Mouse (Mus musculus): ENCODE measurements around the gene Tcf7. TPM values are rescaled to one million over a fixed set of nuclear protein-coding genes. Genes with fewer than 3 reads are reported as not detected.

Gene Tcf7
- polyA plus RNA-seq, 1 experiment from 2014 or later: 2.3 TPM

DNA sequence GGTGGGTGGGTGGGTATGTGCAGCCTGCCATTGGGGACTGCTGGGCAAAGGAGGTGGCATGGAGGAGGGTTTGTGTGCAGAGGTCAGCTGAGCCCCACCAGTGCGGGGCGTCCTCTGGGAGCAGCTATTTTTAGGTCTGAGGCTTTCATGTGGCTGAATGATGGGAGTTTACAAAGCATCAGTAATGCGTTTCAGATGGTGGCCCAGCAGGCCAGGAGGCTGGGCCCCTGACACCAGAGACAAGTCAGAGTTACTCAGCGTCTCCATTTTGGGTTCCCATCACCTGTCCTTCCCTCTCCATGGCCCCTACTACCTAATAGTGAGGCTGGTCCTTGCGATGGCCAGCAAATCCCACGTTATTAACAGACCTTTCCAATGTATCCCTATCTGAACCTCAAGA lies 10.2 kb downstream of the Tcf7 start:
- Histone ChIP-seq H3K4me1 (no peaks in the 10 kb centered on the region), H3K27me3 (no peaks in the 10 kb centered on the region), H3K4me3 (no peak overlapping the region), H3K4me2 (no peak overlapping the region), H3K27ac (no peak overlapping the region), H3K9me3 (replicated peaks) (no peaks in the 10 kb centered on the region), H3K9ac (no peak overlapping the region), H3K36me3 (ENCODE audit: poor library complexity, severe bottlenecking) (no peaks in the 10 kb centered on the region)
- ATAC-seq: no peak
- WGBS: 72% methylated on average over 6 of the region's 6 CpGs

- ATAC-seq: no peak
- Histone ChIP-seq H3K27ac (no peak overlapping the region), H3K9ac (no peak overlapping the region), H3K27me3 (no peaks in the 10 kb centered on the region), H3K36me3 (ENCODE audit: poor library complexity, severe bottlenecking) (no peaks in the 10 kb centered on the region), H3K9me3 (replicated peaks) (no peaks in the 10 kb centered on the region), H3K4me1 (no peaks in the 10 kb centered on the region), H3K4me2 (no peak overlapping the region), H3K4me3 (no peak overlapping the region)
- 81% methylated on average over 8 of the region's 8 CpGs for WGBS
These were observed 10.9 kb downstream of the Tcf7 start for GRCm38 (mm10) chr11:52271765-52272495.

- H3K27me3 ChIP-seq: no peaks in the 10 kb centered on the region
- H3K4me2 ChIP-seq: no peak overlapping the region
- H3K9ac ChIP-seq: no peak overlapping the region
- no peak overlapping the region for H3K27ac ChIP-seq
- no peak overlapping the region for H3K4me3 ChIP-seq
- ATAC-seq: no peak
- H3K4me1 ChIP-seq: 0 out of 2 replicates have a peak, but pooled peaks cover 7% of the 10 kb centered on the region
- no peaks in the 10 kb centered on the region for H3K9me3 ChIP-seq (replicated peaks)
- WGBS: 78% methylated on average over 6 of the region's 6 CpGs
- H3K36me3 ChIP-seq (ENCODE audit: poor library complexity, severe bottlenecking): no peaks in the 10 kb centered on the region
These were observed 13.0 kb downstream of the Tcf7 start for GRCm38 (mm10) chr11:52269841-52270240.

- H3K27ac ChIP-seq: no peak overlapping the region
- 0 out of 2 replicates have a peak, but pooled peaks cover 7% of the 10 kb centered on the region for H3K4me1 ChIP-seq
- H3K27me3 ChIP-seq: no peaks in the 10 kb centered on the region
- H3K36me3 ChIP-seq (ENCODE audit: poor library complexity, severe bottlenecking): no peaks in the 10 kb centered on the region
- no peak overlapping the region for H3K9ac ChIP-seq
- no peaks in the 10 kb centered on the region for H3K9me3 ChIP-seq (replicated peaks)
- ATAC-seq: no peak
- 64% methylated on average over 7 of the region's 7 CpGs for WGBS
- H3K4me2 ChIP-seq: no peak overlapping the region
- no peak overlapping the region for H3K4me3 ChIP-seq
These were observed 14.5 kb downstream of the Tcf7 start for GRCm38 (mm10) chr11:52268104-52268835.

DNA sequence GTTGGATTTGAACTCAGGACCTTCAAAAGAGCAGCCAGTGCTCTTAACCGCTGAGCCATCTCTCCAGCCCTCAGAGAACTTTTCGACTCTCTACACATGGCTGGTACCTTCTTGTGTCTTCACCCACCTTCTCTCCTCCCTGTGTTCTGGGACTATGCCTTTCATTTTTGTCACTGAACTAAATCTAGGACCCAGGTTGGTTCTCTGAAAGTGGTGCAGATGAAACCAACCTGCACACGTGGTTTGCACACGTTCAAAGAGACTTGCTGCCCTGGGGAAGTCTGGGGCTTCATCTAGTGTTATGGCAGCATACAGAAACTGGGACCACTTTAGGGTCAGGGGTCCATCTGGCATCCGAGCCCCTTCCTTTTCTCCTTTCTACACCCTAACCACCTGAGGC lies 15.5 kb downstream of the Tcf7 start:
- no peak for ATAC-seq
- Histone ChIP-seq H3K27me3 (no peaks in the 10 kb centered on the region), H3K9me3 (replicated peaks) (no peaks in the 10 kb centered on the region), H3K4me1 (0 out of 2 replicates have a peak, but pooled peaks cover 7% of the 10 kb centered on the region), H3K27ac (no peak overlapping the region), H3K9ac (no peak overlapping the region), H3K36me3 (ENCODE audit: poor library complexity, severe bottlenecking) (no peaks in the 10 kb centered on the region), H3K4me2 (no peak overlapping the region), H3K4me3 (no peak overlapping the region)
- WGBS: 84% methylated on average over 5 of the region's 5 CpGs

GRCm38 (mm10) chr11:52265616-52266307 lies 17.1 kb downstream of the Tcf7 start:
- H3K36me3 ChIP-seq (ENCODE audit: poor library complexity, severe bottlenecking): no peaks in the 10 kb centered on the region
- no peak overlapping the region for H3K4me2 ChIP-seq
- 0 out of 2 replicates have a peak overlapping the region, but pooled peaks have one; percentile 12 for H3K9ac ChIP-seq
- no peak for ATAC-seq
- 0 out of 2 replicates have a peak, but pooled peaks cover 7% of the 10 kb centered on the region for H3K4me1 ChIP-seq
- H3K9me3 ChIP-seq (replicated peaks): no peaks in the 10 kb centered on the region
- WGBS: 81% methylated on average over 12 of the region's 12 CpGs
- no peak overlapping the region for H3K27ac ChIP-seq
- no peaks in the 10 kb centered on the region for H3K27me3 ChIP-seq
- H3K4me3 ChIP-seq: no peak overlapping the region

DNA sequence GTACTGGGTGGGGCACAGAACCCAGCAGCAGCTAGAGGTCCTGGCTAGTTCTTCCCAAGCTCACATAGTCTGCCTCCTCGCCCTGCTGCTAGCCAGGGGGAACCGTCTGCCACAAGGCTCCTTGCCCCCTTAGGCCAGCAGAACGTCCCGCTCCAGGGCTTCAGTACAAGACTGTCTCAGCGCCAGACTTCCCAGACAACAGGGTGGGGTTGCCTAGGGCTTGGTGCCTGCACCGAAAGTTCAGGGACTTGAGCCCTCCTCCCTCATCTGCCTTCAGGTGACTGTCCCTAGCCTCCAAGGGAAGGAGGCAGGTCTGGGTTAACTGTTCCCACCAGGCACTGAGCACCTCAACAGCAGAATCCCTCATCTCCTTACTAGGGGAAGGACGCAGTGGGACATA lies 17.9 kb downstream of the Tcf7 start:
- Histone ChIP-seq H3K27me3 (no peaks in the 10 kb centered on the region), H3K4me3 (no peak overlapping the region), H3K36me3 (ENCODE audit: poor library complexity, severe bottlenecking) (no peaks in the 10 kb centered on the region), H3K4me1 (0 out of 2 replicates have a peak, but pooled peaks cover 7% of the 10 kb centered on the region), H3K4me2 (no peak overlapping the region), H3K9me3 (replicated peaks) (no peaks in the 10 kb centered on the region), H3K27ac (no peak overlapping the region), H3K9ac (0 out of 2 replicates have a peak overlapping the region, but pooled peaks have one; percentile 21)
- WGBS: 83% methylated on average over 7 of the region's 7 CpGs
- no peak for ATAC-seq

DNA sequence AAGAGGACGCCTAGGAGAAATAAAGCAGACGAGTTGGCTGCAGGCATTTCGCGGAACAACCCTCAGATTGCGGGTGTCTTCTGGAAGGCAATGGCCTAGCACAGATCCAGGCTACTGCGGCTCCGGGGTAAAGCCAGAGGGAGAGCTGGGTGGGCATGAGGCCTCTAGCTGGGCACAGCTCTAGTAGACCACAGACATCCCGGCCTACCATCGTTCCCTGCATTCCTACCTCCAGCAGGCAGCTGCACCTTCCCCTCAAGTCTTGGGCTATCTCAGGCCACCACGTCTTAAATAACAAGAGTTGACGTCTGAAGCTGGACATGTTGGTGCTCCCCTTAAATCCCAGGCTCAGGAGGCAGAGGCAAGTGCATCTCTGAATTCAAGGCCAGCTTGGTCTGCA lies 20.5 kb downstream of the Tcf7 start:
- 92% methylated on average over 11 of the region's 11 CpGs for WGBS
- ATAC-seq: no peak
- peaks cover 10% of the 10 kb centered on the region; the same call in 1 of the 2 replicates for H3K36me3 ChIP-seq (ENCODE audit: poor library complexity, severe bottlenecking)
- no peaks in the 10 kb centered on the region for H3K27me3 ChIP-seq
- H3K4me3 ChIP-seq: no peak overlapping the region
- H3K9ac ChIP-seq: no peak overlapping the region
- H3K4me2 ChIP-seq: no peak overlapping the region
- no peak overlapping the region for H3K27ac ChIP-seq
- H3K4me1 ChIP-seq: 0 out of 2 replicates have a peak, but pooled peaks cover 7% of the 10 kb centered on the region
- H3K9me3 ChIP-seq (replicated peaks): no peaks in the 10 kb centered on the region

GRCm38 (mm10) chr11:52261937-52262336 lies 20.9 kb downstream of the Tcf7 start:
- no peaks in the 10 kb centered on the region for H3K27me3 ChIP-seq
- H3K4me2 ChIP-seq: no peak overlapping the region
- no peak overlapping the region for H3K27ac ChIP-seq
- H3K9ac ChIP-seq: no peak overlapping the region
- 0 out of 2 replicates have a peak, but pooled peaks cover 7% of the 10 kb centered on the region for H3K4me1 ChIP-seq
- no peak overlapping the region for H3K4me3 ChIP-seq
- WGBS: 52% methylated on average over 5 of the region's 5 CpGs
- H3K36me3 ChIP-seq (ENCODE audit: poor library complexity, severe bottlenecking): peaks cover 14% of the 10 kb centered on the region; the same call in 1 of the 2 replicates
- ATAC-seq: no peak
- H3K9me3 ChIP-seq (replicated peaks): no peaks in the 10 kb centered on the region

GRCm38 (mm10) chr11:52260878-52261277 lies 21.9 kb downstream of the Tcf7 start:
- no peaks in the 10 kb centered on the region for H3K27me3 ChIP-seq
- H3K36me3 ChIP-seq (ENCODE audit: poor library complexity, severe bottlenecking): peaks cover 14% of the 10 kb centered on the region; the same call in 1 of the 2 replicates
- WGBS: 72% methylated on average over 4 of the region's 4 CpGs
- no peak overlapping the region for H3K27ac ChIP-seq
- H3K9me3 ChIP-seq (replicated peaks): no peaks in the 10 kb centered on the region
- no peak for ATAC-seq
- H3K9ac ChIP-seq: no peak overlapping the region
- H3K4me3 ChIP-seq: no peak overlapping the region
- H3K4me1 ChIP-seq: 0 out of 2 replicates have a peak, but pooled peaks cover 2% of the 10 kb centered on the region
- no peak overlapping the region for H3K4me2 ChIP-seq

DNA sequence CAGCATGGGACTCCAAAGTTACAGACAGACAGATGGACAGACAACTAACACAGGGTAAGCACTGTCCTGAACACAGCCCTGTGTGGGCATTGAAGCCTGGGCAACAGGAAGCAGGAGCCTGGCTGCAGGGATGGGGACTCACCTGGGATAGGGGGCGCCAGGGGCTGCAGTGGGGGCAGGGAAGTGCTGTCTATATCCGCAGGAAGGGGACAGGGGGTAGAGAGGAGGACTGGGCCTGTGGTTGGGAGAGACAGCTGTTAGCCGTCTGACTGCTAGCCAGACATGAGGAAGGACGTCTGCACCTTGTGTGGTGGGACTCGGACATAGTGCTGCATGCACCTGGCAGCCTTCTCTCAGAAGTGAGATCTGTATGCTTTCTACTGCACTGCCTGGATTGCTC lies 24.1 kb downstream of the Tcf7 start:
- Histone ChIP-seq H3K27ac (no peak overlapping the region), H3K4me2 (no peak overlapping the region), H3K9ac (no peak overlapping the region), H3K27me3 (no peaks in the 10 kb centered on the region), H3K4me1 (no peaks in the 10 kb centered on the region), H3K4me3 (no peak overlapping the region), H3K36me3 (ENCODE audit: poor library complexity, severe bottlenecking) (peaks cover 18% of the 10 kb centered on the region; the same call in 1 of the 2 replicates), H3K9me3 (replicated peaks) (no peaks in the 10 kb centered on the region)
- 73% methylated on average over 5 of the region's 5 CpGs for WGBS
- no peak for ATAC-seq

- no peaks in the 10 kb centered on the region for H3K4me1 ChIP-seq
- H3K9ac ChIP-seq: no peak overlapping the region
- no peaks in the 10 kb centered on the region for H3K27me3 ChIP-seq
- 84% methylated on average over 3 of the region's 3 CpGs for WGBS
- H3K4me2 ChIP-seq: no peak overlapping the region
- H3K36me3 ChIP-seq (ENCODE audit: poor library complexity, severe bottlenecking): peaks cover 22% of the 10 kb centered on the region
- H3K27ac ChIP-seq: no peak overlapping the region
- ATAC-seq: no peak
- no peaks in the 10 kb centered on the region for H3K9me3 ChIP-seq (replicated peaks)
- no peak overlapping the region for H3K4me3 ChIP-seq
These were observed 25.4 kb downstream of the Tcf7 start for GRCm38 (mm10) chr11:52257376-52257775.
